In genomic region chr13:28533080-28533479, GRCm38 (mm10) we compare ENCODE assay signal across 15 mouse cellular contexts.
"Had no signal": no experiment of that assay in that cellular context is flagged by ENCODE, and none has a peak within 500 bp of the region (broad histone marks: within the 10 kb centered on the region; RNA-seq: fewer than 3 reads in every experiment).

No protein-coding gene starts in this region.

- H3K27me3 ChIP-seq: limb, embryonic 15.5 days; liver, embryonic 12.5 days; neural tube, embryonic 12.5 days had no signal

- DNase-seq: layer of hippocampus, adult 9-11 months; layer of hippocampus, postnatal 36 days; lung, embryonic 14.5 days; lung, postnatal 10 days; midbrain, embryonic 14.5 days; retina, postnatal 1 day; right cerebral cortex, postnatal 4 days; spleen, adult 18-20 months; thymus, adult 18-20 months; thymus, postnatal 14 days had no signal

- H3K36me3 ChIP-seq: limb, embryonic 15.5 days; liver, embryonic 12.5 days had no signal

- H3K4me3 ChIP-seq: limb, embryonic 15.5 days; liver, embryonic 12.5 days; midbrain, embryonic 10.5 days; myocyte; neural tube, embryonic 12.5 days had no signal

- H3K27ac ChIP-seq: limb, embryonic 15.5 days; liver, embryonic 12.5 days; midbrain, embryonic 10.5 days; neural tube, embryonic 12.5 days had no signal

- H3K4me2 ChIP-seq: limb, embryonic 15.5 days; liver, embryonic 12.5 days; lung, embryonic 14.5 days; neural tube, embryonic 12.5 days had no signal

- H3K9me3 ChIP-seq: limb, embryonic 15.5 days; liver, embryonic 12.5 days had no signal

- H3K9ac ChIP-seq: limb, embryonic 15.5 days; liver, embryonic 12.5 days; lung, embryonic 14.5 days; neural tube, embryonic 12.5 days had no signal
